Mouse (Mus musculus): ENCODE measurements around the gene Hba-x.

Hba-x gene

GRCm38 (mm10) chr11:32276347-32276746 is at the start of gene Hba-x:
TSS of gene Hba-x (plus strand) at chr11:32276400.
- no peak for DNase-seq

- DNase-seq = no peak
Measured at GRCm38 (mm10) chr11:32227041-32227440, 49.2 kb upstream of the Hba-x start.

DNA sequence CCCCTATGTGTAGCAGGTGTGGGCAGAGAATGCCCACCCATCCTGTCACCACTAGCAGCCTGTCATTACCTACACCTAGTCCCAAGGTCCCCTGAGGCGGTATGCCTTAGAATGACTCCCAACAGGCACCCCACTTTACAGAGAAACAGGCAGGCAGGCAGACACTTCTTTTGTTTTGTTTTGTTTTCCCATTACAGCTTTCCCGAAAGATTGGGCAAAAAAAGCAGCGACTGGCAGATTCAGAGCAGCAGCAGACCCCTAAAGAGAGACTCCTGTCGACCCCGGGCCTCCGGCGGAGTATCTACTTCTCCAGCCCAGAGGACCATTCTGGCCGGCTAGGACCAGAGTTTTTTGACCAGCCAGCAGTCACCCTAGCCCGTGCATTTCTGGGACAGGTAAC is 48.6 kb upstream of the Hba-x start:
- no peak for DNase-seq

DNA sequence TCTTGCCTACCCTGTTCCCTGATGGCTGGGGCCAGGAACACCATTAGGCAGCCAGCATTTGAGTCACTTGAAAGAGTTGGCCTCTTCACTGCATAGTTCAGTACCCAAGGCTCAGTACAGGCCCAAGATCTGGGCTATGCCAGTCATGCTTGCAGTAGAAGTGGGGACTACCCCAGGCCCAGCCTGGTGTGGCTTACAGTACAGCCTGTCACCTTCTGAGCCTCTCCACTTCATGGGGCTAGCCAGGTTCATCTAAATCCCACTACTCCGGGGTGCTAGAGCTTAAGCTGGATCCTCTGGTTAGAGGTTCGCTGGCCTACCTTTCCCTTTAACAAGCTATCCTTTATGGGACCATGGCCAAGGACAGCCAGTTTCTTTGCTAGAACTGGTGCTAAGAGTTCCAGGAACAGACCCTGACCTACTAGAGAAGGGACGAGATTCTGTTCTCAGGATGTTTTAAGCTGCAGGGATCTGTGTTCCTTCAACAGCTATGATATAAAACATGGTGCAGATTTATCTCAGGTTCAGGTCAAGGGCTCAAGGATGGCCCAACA is 47.8 kb upstream of the Hba-x start:
- DNase-seq = no peak

- peak in 1 of 2 experiments; percentile 24 for DNase-seq
Measured at GRCm38 (mm10) chr11:32230220-32230619, 46.0 kb upstream of the Hba-x start.

- DNase-seq = no peak
Measured at GRCm38 (mm10) chr11:32231125-32231524, 45.1 kb upstream of the Hba-x start.

DNA sequence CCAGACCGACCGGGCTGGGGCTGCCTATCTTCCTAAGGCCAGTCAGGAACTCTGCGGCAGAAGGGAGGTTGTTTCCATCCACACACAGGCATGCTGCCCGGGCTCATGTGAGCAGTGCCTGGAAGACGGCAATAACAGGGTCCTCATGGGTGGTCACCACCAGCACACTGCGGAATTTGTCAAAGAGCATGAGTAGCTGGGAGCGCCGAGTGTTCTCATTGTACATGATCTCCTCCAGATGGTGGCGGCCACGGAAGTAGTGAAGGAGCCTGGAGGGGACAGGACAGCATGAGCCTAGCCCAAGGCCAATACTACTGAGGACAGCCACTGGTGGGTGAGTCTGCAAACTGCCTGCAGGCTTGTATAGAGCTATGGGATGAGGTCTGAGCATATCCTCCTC is 43.4 kb upstream of the Hba-x start:
- no peak for DNase-seq

- no peak for DNase-seq
Measured at GRCm38 (mm10) chr11:32233895-32234294, 42.3 kb upstream of the Hba-x start.

DNA sequence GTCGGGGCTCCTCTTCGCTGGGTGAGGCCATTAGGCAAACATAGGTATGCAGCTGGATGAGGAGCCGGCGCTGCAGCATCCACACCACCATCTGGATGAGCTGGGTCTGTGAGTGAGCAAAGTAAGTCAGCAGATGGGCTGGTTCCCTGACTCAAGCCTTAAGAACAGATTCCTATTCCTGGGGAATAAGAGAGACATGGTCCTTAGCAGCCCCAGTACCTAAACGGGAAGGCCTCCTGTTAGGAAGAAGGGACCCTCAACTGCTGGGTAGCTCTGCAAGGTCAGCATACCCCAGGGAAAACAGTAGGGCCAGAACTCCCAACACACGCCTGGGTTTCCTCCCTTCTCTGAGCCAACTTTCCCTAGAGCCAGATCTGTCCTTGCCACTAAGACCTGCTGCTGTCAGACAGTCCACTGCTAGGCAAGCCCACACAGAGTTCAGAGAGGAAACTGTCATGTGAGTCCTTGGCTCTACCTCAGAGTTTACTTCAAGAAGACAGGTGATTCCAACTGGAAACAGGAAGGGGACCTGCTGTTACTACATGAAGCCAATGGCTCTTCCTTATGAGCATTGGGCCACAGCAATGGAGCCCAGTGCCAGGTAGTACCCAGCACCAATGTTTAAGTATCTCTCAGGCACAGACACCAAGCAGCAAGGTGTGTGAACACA is 41.2 kb upstream of the Hba-x start:
- DNase-seq = no peak

DNA sequence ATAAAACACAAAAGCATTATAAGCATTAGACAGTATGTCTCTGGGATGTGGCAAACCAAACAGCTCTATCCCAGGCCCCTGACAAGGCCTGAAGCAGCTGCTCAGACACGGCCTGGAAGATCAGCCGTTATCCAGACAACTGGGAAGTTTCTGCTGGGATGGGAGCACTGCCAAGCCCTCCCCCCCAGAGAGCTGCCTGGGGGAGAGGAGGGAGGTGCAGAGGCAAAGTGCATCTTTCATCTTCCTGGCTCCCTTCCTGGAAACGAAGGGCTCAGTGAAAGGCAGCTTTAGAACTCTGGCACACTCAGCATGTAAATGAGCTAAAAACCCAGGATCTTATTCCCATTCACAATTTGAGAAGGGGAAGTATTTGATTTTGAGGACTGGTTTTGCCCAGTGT is 40.6 kb upstream of the Hba-x start:
- DNase-seq = peak; percentile 47 to 53

GRCm38 (mm10) chr11:32236132-32236531 is 40.1 kb upstream of the Hba-x start:
- no peak for DNase-seq

GRCm38 (mm10) chr11:32236712-32237410 is 39.3 kb upstream of the Hba-x start:
- DNase-seq = peak in 1 of 2 experiments; percentile 41

DNA sequence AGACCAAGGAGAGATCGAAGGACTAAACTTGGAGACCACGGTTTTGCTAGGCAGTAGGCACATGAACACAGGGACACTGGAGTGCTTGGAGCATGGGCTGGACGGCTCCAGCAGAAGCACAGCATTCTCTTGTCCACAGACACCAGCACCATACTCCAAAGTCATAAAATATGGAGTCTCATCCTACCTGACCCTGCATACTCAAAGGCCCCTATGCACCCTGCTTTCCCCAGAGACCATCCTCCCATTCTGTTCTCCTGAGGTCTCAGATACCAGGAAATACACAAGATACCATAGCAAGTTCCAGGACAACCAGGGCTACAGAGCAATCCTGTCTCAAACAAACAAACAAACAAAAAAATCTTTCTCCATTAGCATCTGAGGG is 38.8 kb upstream of the Hba-x start:
- DNase-seq = no peak

DNA sequence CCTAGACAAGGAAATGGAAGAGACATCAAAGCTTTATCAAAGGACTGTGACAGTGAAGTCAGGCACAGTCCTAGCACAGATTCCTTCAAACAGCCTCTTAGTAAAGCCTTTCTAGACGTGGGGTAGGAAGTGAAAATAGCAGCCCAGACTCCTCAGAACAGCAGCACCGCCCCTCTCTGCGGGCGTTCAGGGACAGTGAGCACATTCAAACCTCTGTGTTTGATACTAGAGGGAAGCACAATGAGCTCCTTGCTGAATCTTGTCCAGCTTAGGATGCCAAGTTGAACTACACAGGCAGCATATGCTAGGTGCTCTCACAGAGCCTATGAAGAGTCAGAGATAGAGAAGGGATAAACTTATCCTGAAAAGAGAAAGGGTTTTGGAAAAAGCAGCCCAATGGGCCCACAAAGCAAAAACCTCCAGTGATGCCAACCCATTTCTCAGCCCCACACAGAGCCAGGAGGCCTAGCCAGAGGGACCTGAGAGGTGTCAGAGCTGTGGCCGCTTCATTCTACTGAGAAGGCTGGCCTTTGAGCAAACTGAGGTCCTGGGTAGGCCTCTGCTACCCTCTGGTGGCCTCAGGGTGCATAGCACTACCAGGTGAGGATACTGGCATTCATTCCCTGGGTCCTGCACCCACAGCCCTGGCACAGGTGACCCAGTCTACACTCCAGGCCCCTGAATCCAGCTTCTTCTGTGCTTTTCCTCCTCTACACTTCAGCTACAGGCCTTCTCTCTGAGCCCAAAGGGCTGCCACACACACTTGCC is 37.9 kb upstream of the Hba-x start:
- peak; percentile 70 to 77 for DNase-seq

DNA sequence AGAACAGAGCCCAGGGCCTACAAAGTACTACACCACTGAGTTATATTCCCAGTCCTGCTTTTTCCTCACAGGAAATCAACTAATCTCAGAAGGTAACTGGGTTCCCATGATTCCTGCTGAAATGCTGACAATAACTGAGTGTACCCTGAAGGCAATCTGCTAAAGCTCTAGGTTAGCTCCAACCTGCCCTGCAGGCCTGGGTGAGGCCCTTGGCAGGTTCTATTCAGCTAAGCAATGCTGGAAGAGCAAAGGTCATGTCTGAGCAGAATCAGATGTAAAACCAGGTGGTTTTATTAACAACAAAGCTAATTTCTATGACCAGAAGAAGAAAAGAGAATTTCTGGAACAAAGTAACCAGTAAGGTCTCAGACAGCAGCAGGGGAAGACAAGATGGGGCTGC is 34.8 kb upstream of the Hba-x start:
- no peak for DNase-seq

DNA sequence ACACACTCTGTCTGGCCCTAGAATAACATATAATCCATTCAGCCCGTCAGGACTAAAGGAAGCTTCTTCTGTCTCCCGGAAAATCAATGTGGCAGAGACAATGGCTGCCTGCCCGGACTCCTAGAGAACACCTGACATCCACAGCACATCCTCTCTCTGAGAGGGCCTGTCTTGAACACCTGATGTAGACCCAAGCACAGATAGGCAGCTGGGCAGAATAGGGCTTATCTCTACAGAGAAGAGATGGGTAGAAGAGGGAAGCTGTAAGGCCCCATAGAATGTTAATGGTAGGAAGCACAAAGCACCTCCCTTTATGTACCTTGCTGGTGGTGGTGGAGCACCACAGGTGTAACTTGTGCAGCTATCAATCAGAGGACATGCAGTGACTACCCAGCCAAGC is 34.0 kb upstream of the Hba-x start:
- DNase-seq = no peak

- no peak for DNase-seq
Measured at GRCm38 (mm10) chr11:32243205-32243955, 32.8 kb upstream of the Hba-x start.

DNA sequence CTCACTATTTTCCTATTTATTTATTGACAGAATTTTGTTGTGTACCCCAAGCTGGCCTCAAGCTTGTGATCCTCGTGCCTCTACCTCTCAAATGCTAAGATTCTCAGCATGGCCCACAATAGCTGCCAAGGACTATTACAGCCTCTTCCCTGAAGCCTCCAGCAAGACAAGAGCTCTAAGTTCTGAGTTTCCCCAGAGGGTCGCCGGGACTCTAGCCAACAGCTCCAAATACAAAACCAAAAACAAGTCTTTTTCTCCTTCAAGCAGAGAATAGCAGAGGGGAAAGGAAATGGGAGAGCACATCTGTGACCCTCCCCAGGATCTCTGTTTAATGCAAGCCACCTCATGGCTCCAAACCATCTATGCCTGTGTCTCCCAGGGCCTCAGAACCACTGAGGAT is 32.1 kb upstream of the Hba-x start:
- no peak for DNase-seq

- DNase-seq = no peak
Measured at GRCm38 (mm10) chr11:32244617-32245016, 31.6 kb upstream of the Hba-x start.

DNA sequence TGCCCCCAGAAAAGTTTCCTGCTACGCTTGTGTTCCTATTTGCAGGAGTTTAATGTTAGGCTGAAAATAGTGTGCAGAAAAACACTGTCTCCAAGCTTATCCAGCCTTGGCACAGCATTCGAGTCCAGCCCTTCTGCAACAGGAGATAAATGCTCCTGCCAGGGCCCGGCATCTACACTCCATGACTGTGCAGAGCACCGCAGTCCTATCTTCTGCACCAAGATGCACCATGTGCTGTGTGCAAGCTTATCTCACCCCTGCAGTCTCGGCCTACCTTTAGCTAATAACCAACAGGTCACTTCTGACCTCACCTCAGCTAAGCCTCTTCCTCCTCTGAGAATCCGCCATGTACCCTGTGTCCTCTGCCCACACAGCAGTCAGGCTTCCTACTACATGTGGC is 30.6 kb upstream of the Hba-x start:
- no peak for DNase-seq

GRCm38 (mm10) chr11:32247068-32247467 is 29.1 kb upstream of the Hba-x start:
- DNase-seq = no peak

DNA sequence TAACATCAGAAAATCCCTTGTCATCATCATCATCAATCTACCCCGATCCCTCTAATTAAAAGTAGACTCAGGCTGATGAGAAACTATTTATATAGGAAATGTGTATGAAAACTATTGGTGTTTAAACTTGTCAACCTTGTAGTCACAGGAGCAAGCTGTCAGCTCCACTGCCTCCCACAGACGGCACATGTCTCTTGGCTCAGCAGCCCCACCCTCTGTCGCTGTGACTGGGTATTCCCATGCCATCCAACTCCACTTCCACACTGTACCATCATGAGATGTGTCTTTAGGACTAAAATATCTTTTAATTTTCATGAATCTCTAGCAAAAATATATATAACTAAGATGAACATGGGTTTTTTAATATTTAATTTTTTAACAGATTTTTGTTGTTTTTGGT is 27.9 kb upstream of the Hba-x start:
- no peak for DNase-seq

All from lung, adult 18-20 months (tissue).